Mouse (Mus musculus): ENCODE results near the gene Ptprr.

- TF ChIP-seq CTCF (IDR thresholded peaks at IDR 0.05; ENCODE audit: borderline replicate concordance, insufficient read depth, low read depth, low read length) (no peak), POLR2A (IDR thresholded peaks at IDR 0.05; ENCODE audit: borderline replicate concordance, insufficient read depth, low read length) (no peak)
Observed at GRCm38 (mm10) chr10:116181235-116181634, 163.2 kb downstream of the Ptprr start.
